Mouse (Mus musculus) spleen, adult 2 months (tissue): ENCODE measurements around the gene Nptxr.

Source experiments
- CTCF ChIP-seq: fragments of 200-500 bp; IDR thresholded peaks from 2 replicates; pipeline ENCODE4 v1.5.1; 2011; ENCODE audit warnings: mild to moderate bottlenecking, inconsistent platforms; ENCODE audit not compliant: insufficient read depth, insufficient read length, insufficient replicate concordance; ENCODE audit errors: extremely low read depth
- POLR2A ChIP-seq: fragments of 200-500 bp; IDR thresholded peaks from 2 replicates; pipeline ENCODE4 v1.6.1; 2011; ENCODE audit warnings: low read depth, low read length, inconsistent platforms

GRCm38 (mm10) chr15:79740739-79741138 is 63.8 kb downstream of the Nptxr start:
- TF ChIP-seq CTCF (no peak), POLR2A (no peak)
